Mouse (Mus musculus): ENCODE data around the gene Atrn.

- TF ChIP-seq CTCF (IDR thresholded peaks at IDR 0.05) (no peak), EP300 (IDR thresholded peaks at IDR 0.05) (no peak)
These were observed 148.5 kb downstream of the Atrn start for GRCm38 (mm10) chr2:131054646-131055264.
